Mouse (Mus musculus) forebrain, embryonic 11.5 days (tissue): ENCODE results near the gene 1110032F04Rik. TPM values are rescaled to one million over a fixed set of nuclear protein-coding genes. Genes with fewer than 3 reads are reported as not detected.

Source experiments
- ATAC-seq: fragments of 200-750 bp; cut with Nextera tagmentation; replicated peaks from 2 replicates; pipeline ENCODE4 v1.8.0; 2017; ENCODE audit warnings: moderate TSS enrichment; ENCODE audit not compliant: low FRiP score
- DNase-seq: peaks from one replicate; pipeline ENCODE4 v3.0.0-alpha.2; 2017; ENCODE audit warnings: low spot score
- H3K27ac ChIP-seq: fragments of 300-500 bp; sonication (generic); 2 replicates; pipeline ENCODE4 v1.5.1; 2014; ENCODE audit warnings: low read depth, low read length
- H3K27me3 ChIP-seq: fragments of 300-500 bp; sonication (generic); 2 replicates; pipeline ENCODE4 v1.6.1; 2014; ENCODE audit warnings: mild to moderate bottlenecking, low read length, mixed read lengths; ENCODE audit not compliant: control insufficient read depth, insufficient read depth
- H3K36me3 ChIP-seq: fragments of 300-500 bp; sonication (generic); 2 replicates; pipeline ENCODE4 v1.6.1; 2014; ENCODE audit warnings: mild to moderate bottlenecking, low read length, moderate library complexity, mixed read lengths; ENCODE audit not compliant: control insufficient read depth, insufficient read depth
- H3K4me1 ChIP-seq: fragments of 300-500 bp; sonication (generic); replicated peaks from 2 replicates; pipeline ENCODE4 v1.6.1; 2014; ENCODE audit warnings: low read length, mixed read lengths; ENCODE audit not compliant: control insufficient read depth, insufficient read depth
- H3K4me2 ChIP-seq: fragments of 300-500 bp; sonication (generic); 2 replicates; pipeline ENCODE4 v1.6.1; 2014; ENCODE audit warnings: low read depth, mild to moderate bottlenecking, low read length, moderate library complexity, mixed read lengths; ENCODE audit not compliant: severe bottlenecking
- H3K4me3 ChIP-seq: fragments of 300-500 bp; sonication (generic); 2 replicates; pipeline ENCODE4 v1.5.1; 2014; ENCODE audit warnings: low read depth, low read length
- H3K9ac ChIP-seq: fragments of 300-500 bp; sonication (generic); 2 replicates; pipeline ENCODE4 v1.6.1; 2014; ENCODE audit warnings: low read length
- H3K9me3 ChIP-seq: fragments of 300-500 bp; sonication (generic); 2 replicates; pipeline ENCODE4 v1.6.1; 2016; ENCODE audit warnings: low read length, mixed read lengths; ENCODE audit not compliant: control insufficient read depth
- WGBS: fragments of 180-500 bp; shearing (Covaris S2); extraction: QIAGEN DNeasy Blood & Tissue Kit; methylation state at CpG from one replicate; pipeline ENCODE4 v1.1.7; 2014; 5-methylcytosine and 5-hydroxymethylcytosine counted together
- polyA plus RNA-seq: library from polyadenylated mRNA; unstranded; fragments of >200 nt; fragmentation: Nextera tagmentation; extraction: Ambion mirVana; gene quantifications from 2 replicates; pipeline ENCODE4 v1.2.1, GENCODE M21; 2014

The 1110032F04Rik gene
- polyA plus RNA-seq, 1 experiment from 2014 or later: 1.3 TPM

- no peaks in the 10 kb centered on the region for H3K4me1 ChIP-seq
- no peak overlapping the region for H3K27ac ChIP-seq
- no peak overlapping the region for H3K9ac ChIP-seq
- H3K4me2 ChIP-seq: no peak overlapping the region
- no peak overlapping the region for H3K4me3 ChIP-seq
- DNase-seq (no peak), ATAC-seq (no peak)
- no peaks in the 10 kb centered on the region for H3K9me3 ChIP-seq
- H3K27me3 ChIP-seq: no peaks in the 10 kb centered on the region
- H3K36me3 ChIP-seq: no peaks in the 10 kb centered on the region
- 70% methylated on average over 6 of the region's 6 CpGs for WGBS
These were observed 32.4 kb upstream of the 1110032F04Rik start for GRCm38 (mm10) chr3:68836857-68837499.

- Histone ChIP-seq H3K36me3 (no peaks in the 10 kb centered on the region), H3K4me2 (no peak overlapping the region), H3K27me3 (no peaks in the 10 kb centered on the region), H3K4me3 (no peak overlapping the region), H3K9ac (no peak overlapping the region), H3K27ac (no peak overlapping the region), H3K9me3 (no peaks in the 10 kb centered on the region), H3K4me1 (no peaks in the 10 kb centered on the region)
- WGBS: 38% methylated on average over 4 of the region's 4 CpGs
- DNase-seq (no peak), ATAC-seq (no peak)
These were observed 29.2 kb upstream of the 1110032F04Rik start for GRCm38 (mm10) chr3:68840206-68840605.

- ATAC-seq: no peak
- WGBS: 94% methylated on average over 4 of the region's 4 CpGs
- no peak overlapping the region for H3K9ac ChIP-seq
- H3K27me3 ChIP-seq: no peaks in the 10 kb centered on the region
- H3K4me1 ChIP-seq: no peaks in the 10 kb centered on the region
- H3K27ac ChIP-seq: no peak overlapping the region
- DNase-seq: no peak
- H3K36me3 ChIP-seq: no peaks in the 10 kb centered on the region
- no peak overlapping the region for H3K4me2 ChIP-seq
- H3K9me3 ChIP-seq: no peaks in the 10 kb centered on the region
- H3K4me3 ChIP-seq: no peak overlapping the region
These were observed 25.4 kb upstream of the 1110032F04Rik start for GRCm38 (mm10) chr3:68844025-68844424.

GRCm38 (mm10) chr3:68848323-68848722 is 21.1 kb upstream of the 1110032F04Rik start:
- DNase-seq (no peak), ATAC-seq (no peak)

GRCm38 (mm10) chr3:68852414-68852813 is 17.0 kb upstream of the 1110032F04Rik start:
- ATAC-seq (no peak), DNase-seq (no peak)
- Histone ChIP-seq H3K4me1 (no peaks in the 10 kb centered on the region), H3K9me3 (no peaks in the 10 kb centered on the region), H3K27me3 (no peaks in the 10 kb centered on the region), H3K27ac (no peak overlapping the region), H3K9ac (no peak overlapping the region), H3K36me3 (no peaks in the 10 kb centered on the region), H3K4me3 (no peak overlapping the region), H3K4me2 (no peak overlapping the region)
- WGBS: 90% methylated on average over 1 of the region's 1 CpGs

More at GRCm38 (mm10) chr3:68848323-68848722, 21.1 kb upstream of the 1110032F04Rik start:
- Histone ChIP-seq H3K36me3 (no peaks in the 10 kb centered on the region), H3K9me3 (no peaks in the 10 kb centered on the region), H3K4me2 (no peak overlapping the region), H3K4me1 (no peaks in the 10 kb centered on the region), H3K9ac (no peak overlapping the region), H3K27ac (no peak overlapping the region), H3K4me3 (no peak overlapping the region), H3K27me3 (no peaks in the 10 kb centered on the region)
- 64% methylated on average over 3 of the region's 3 CpGs for WGBS

GRCm38 (mm10) chr3:68869691-68870567 is 543 bp downstream of the 1110032F04Rik start:
- H3K27ac ChIP-seq: no peak overlapping the region
- DNase-seq (peak; percentile 81), ATAC-seq (peak; percentile 83)
- H3K4me1 ChIP-seq: 0 out of 2 replicates have a peak, but pooled peaks cover 3% of the 10 kb centered on the region
- peaks cover 19% of the 10 kb centered on the region for H3K27me3 ChIP-seq
- H3K9ac ChIP-seq: peak overlapping the region; percentile 65
- no peaks in the 10 kb centered on the region for H3K9me3 ChIP-seq
- peak overlapping the region; percentile 64 for H3K4me3 ChIP-seq
- under 1% methylated on average over 95 of the region's 96 CpGs for WGBS
- H3K36me3 ChIP-seq: no peaks in the 10 kb centered on the region
- peak overlapping the region; percentile 99 for H3K4me2 ChIP-seq

- H3K27ac ChIP-seq: no peak overlapping the region
- no peak for ATAC-seq
These were observed 1.2 kb downstream of the 1110032F04Rik start for GRCm38 (mm10) chr3:68870568-68870950.

GRCm38 (mm10) chr3:68874079-68874478 is 4.7 kb downstream of the 1110032F04Rik start:
- Histone ChIP-seq H3K9me3 (no peaks in the 10 kb centered on the region), H3K27me3 (peaks cover 14% of the 10 kb centered on the region; the same call in 1 of the 2 replicates), H3K4me1 (0 out of 2 replicates have a peak, but pooled peaks cover 3% of the 10 kb centered on the region), H3K4me3 (no peak overlapping the region), H3K4me2 (no peak overlapping the region), H3K36me3 (no peaks in the 10 kb centered on the region), H3K27ac (no peak overlapping the region), H3K9ac (no peak overlapping the region)
- ATAC-seq (no peak), DNase-seq (no peak)
- 79% methylated on average over 2 of the region's 2 CpGs for WGBS

More at GRCm38 (mm10) chr3:68870568-68870950, 1.2 kb downstream of the 1110032F04Rik start:
- H3K4me2 ChIP-seq: peak overlapping the region; percentile 99
- H3K4me3 ChIP-seq: peak overlapping the region; percentile 64
- peak overlapping the region; percentile 65; the same call in 1 of the 2 replicates for H3K9ac ChIP-seq
- H3K27me3 ChIP-seq: peaks cover 19% of the 10 kb centered on the region
- no peaks in the 10 kb centered on the region for H3K36me3 ChIP-seq
- H3K4me1 ChIP-seq: 0 out of 2 replicates have a peak, but pooled peaks cover 3% of the 10 kb centered on the region
- H3K9me3 ChIP-seq: no peaks in the 10 kb centered on the region
- DNase-seq: no peak
- WGBS: 3% methylated on average over 15 of the region's 15 CpGs
